Mouse (Mus musculus) ES-E14 (cell line): ENCODE results near the gene Prss45.

Source experiments
- CHD2 ChIP-seq: IDR thresholded peaks from 2 replicates; pipeline ENCODE4 v1.6.1; 2014; ENCODE audit warnings: mild to moderate bottlenecking, low read depth, low read length, inconsistent platforms
- MAFK ChIP-seq: IDR thresholded peaks from 2 replicates; pipeline ENCODE4 v1.6.1; 2014; ENCODE audit warnings: mild to moderate bottlenecking, low read depth, low read length, inconsistent platforms; ENCODE audit not compliant: insufficient read depth
- ZNF384 ChIP-seq: IDR thresholded peaks from 2 replicates; pipeline ENCODE4 v1.6.1; 2012; ENCODE audit warnings: low read depth, low read length, inconsistent platforms

GRCm38 (mm10) chr9:110879998-110880561, 45.7 kb downstream of the Prss45 start, which contains the start of gene Tmie:
- TF ChIP-seq CHD2 (no peak), MAFK (no peak), ZNF384 (no peak)
